Mouse (Mus musculus) cerebellum, postnatal 4 days (tissue): ENCODE measurements at regions not wholly inside any gene's neighbourhood (a gene's known extent, or its start where the extent isn't known, plus 50 kb on each side); places are given as distances from the start of the nearest gene placed in this dataset.

Source experiments
- DNase-seq, 2 experiments: peaks; one replicate each; pipeline ENCODE4 v3.0.0; 2022; ENCODE audit warnings: low spot score in 2 of 2, mixed read lengths in 1 of 2

DNA sequence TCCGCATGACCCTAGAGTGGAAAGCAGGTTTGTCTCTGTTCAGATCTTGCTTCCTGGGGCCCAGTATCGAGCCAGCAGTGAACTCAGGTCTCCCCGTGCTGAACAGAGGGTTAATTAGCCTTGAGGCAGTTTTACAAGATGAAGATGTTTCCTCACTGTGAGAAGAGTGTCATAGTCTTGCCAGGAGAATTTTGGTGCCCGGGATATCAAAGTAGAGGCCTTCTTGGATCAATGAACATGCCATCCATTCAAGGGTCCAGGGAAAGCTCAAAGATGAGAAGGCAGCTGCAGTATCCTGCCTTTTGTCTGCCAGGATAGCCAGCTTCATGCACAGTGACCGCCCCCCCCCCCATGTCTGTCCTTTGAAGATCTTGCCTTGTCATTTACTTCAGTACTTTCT, 114.2 kb upstream of the Mylip start:
- no peak for DNase-seq

GRCm38 (mm10) chr13:45277842-45278416, 111.6 kb upstream of the Mylip start:
- no peak for DNase-seq

- DNase-seq, result no peak
These were observed 108.4 kb upstream of the Mylip start for GRCm38 (mm10) chr13:45281106-45281505.

- DNase-seq, result no peak
These were observed 102.9 kb upstream of the Mylip start for GRCm38 (mm10) chr13:45286651-45287050.

DNA sequence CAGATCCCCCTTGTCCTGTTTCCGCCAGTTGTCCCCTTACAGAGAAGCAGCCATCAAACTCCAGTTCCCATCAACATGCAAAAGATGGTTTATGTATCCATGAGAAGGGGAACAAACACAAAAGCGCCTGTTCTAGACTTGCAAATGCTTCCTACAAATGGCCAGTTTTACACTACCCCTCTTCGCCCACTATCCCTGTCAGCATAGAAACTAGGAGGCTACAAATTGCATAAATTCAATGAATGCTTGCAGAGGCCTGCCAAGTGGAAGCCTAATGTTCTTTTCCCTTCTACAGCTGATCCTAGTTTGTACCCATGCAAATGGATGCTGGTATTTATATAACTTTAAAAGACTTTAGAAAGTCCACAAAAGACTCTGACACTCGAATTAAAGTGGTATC, 102.3 kb upstream of the Mylip start:
- DNase-seq, result no peak

GRCm38 (mm10) chr13:45289976-45290375, 99.6 kb upstream of the Mylip start:
- DNase-seq, result no peak

DNA sequence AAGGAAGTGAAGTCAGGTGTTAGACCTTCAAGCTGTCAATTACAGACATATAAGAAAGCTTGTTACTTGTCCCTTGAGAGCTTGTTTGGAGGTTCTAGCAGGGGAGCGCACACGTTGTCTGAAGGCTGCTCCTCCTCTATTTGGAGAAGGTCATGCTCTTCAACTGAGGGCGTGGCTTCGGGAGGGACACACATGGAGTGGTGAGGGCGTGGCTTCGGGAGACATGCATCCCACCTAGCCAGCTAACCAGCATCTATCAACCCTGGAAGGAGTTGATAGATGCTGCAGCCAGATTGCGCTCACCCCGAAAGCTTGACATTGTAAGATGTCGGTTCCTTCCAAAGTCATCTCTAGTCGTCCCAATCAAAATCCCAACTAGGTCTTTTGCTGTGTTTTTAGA, 94.9 kb upstream of the Mylip start:
- DNase-seq, result no peak

- no peak for DNase-seq
These were observed 88.9 kb upstream of the Mylip start for GRCm38 (mm10) chr13:45300610-45301009.

DNA sequence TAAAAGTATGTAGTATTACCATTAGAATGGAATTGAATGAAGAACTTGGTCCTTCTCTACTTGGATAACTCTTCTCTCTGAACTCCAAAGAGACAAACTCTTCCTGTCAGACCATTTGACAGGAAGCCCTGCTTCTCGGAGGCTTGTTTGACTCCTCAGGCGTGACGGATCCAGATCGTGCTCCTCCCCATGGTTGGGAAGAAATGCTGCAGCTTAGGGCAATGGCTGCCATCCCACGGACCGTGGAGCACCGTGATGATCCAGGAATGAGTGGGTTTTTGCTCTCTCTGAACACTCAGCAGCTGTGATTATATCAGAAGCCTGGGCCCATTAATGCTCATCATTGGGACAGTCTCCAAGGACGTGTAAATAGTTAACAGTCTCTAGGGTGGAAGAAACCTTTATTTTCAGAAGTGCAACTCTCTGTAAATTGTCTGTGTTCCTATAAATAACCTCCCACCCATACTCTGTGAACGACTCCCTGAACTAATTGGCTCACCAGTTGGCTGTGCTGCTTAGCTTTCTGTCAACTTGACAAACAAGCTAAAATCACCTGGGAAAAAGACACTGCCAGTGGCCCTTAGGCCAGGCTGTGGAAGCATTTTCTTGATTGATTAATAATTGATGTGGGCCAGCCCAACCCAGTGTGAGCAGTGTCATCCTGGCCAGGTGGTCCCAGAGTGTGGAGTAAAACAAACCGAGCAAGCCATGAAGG, 88.2 kb upstream of the Mylip start:
- DNase-seq, result no peak

- no peak for DNase-seq
These were observed 86.7 kb upstream of the Mylip start for GRCm38 (mm10) chr13:45302796-45303195.

GRCm38 (mm10) chr13:45306177-45306576, 83.4 kb upstream of the Mylip start:
- no peak for DNase-seq

- DNase-seq, result no peak
These were observed 82.3 kb upstream of the Mylip start for GRCm38 (mm10) chr13:45307226-45307625.

DNA sequence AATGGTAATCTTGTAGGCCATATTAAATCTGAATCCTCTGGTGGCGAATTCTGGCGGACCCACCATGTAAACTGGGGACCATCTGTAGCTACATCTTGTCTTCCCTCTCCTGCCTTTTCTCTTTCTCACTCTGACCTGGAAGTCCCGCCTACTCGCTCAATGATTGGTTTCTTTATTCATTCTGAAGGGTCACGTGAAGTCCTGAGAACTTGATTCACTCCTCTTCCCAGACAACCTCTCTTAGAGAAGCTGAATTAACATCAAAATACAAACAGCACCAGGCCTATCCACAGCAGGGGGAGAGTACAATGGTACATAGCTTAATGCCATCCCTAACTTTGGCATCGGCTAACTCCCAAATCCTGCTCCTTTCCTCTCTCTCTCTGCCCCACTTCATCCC, 69.9 kb upstream of the Mylip start:
- DNase-seq, result no peak

GRCm38 (mm10) chr13:45325736-45326293, 63.7 kb upstream of the Mylip start:
- no peak for DNase-seq

DNA sequence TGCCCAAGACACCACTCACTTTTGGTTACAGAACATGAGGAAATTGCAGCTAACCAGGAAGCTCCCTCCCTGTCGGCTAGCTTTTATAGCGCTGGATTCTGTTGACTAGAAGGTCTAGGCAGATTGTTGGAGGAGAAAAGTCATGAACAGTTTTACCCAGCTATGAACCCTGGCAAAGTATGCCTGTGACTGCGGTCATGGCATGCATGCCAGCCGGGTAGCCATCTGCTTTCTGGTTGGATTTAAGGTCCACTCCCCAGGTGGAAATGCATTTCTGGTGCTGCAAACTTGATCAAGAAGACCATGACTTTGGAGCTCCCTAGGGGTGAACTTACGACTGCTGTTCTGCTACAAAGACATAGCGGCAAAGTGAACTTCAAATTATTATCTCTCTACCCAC, 62.8 kb upstream of the Mylip start:
- no peak for DNase-seq

- DNase-seq, result peak in 1 of 2 experiments; percentile 5
These were observed 59.0 kb upstream of the Mylip start for GRCm38 (mm10) chr13:45330561-45330960.

- DNase-seq, result no peak
These were observed 57.5 kb upstream of the Mylip start for GRCm38 (mm10) chr13:45332031-45332430.

DNA sequence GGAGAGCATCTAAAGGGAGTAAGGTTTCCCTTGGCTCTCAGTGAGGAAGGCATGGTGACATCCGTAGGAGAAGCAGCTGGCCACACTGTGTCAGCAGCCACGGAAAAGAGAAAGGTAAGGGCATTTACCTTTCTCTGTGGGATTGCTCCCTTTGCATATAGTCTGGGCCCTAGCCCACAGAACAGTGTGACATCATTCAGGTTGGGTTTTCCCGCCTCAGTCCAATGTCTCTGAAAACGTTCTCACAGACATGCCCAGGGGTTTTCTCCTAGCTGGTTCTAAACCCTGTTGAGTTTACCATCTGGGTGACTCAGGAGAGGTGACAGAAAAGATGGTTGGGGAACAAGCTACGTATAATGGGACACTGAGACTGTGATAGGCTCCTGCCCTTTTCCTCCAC, 55.9 kb upstream of the Mylip start:
- no peak for DNase-seq
